Mouse (Mus musculus): Measurements from ENCODE around the gene Atp1a4.
"Not testable (repeated sequence)": the region's sequence is repeated elsewhere in the genome, so short reads cannot be mapped to it uniquely, and the experiment has no call there.

Gene Atp1a4

GRCm38 (mm10) chr1:172281522-172282254 is 23.5 kb upstream of the Atp1a4 start:
- DNase-seq (ENCODE audit: low spot score), result peak; percentile 39

GRCm38 (mm10) chr1:172279768-172280509 is 21.7 kb upstream of the Atp1a4 start:
- DNase-seq (ENCODE audit: low spot score), result no peak

- no peak for DNase-seq (ENCODE audit: low spot score)
Measured at GRCm38 (mm10) chr1:172278328-172278727, 20.1 kb upstream of the Atp1a4 start.

GRCm38 (mm10) chr1:172277172-172277571 is 19.0 kb upstream of the Atp1a4 start:
- DNase-seq (ENCODE audit: low spot score), result no peak

GRCm38 (mm10) chr1:172274547-172274946 is 16.3 kb upstream of the Atp1a4 start:
- DNase-seq (ENCODE audit: low spot score), result no peak

- DNase-seq (ENCODE audit: low spot score), result no peak
Measured at GRCm38 (mm10) chr1:172274116-172274515, 15.9 kb upstream of the Atp1a4 start.

GRCm38 (mm10) chr1:172273386-172273785 is 15.2 kb upstream of the Atp1a4 start:
- DNase-seq (ENCODE audit: low spot score), result no peak

- no peak for DNase-seq (ENCODE audit: low spot score)
Measured at GRCm38 (mm10) chr1:172271765-172272164, 13.6 kb upstream of the Atp1a4 start.

GRCm38 (mm10) chr1:172271208-172271607 is 13.0 kb upstream of the Atp1a4 start:
- no peak for DNase-seq (ENCODE audit: low spot score)

GRCm38 (mm10) chr1:172261477-172262078 is 3.4 kb upstream of the Atp1a4 start, which contains the start of gene Igsf8:
TSS of gene Igsf8 (plus strand) at chr1:172261641.
- no peak for DNase-seq (ENCODE audit: low spot score)

GRCm38 (mm10) chr1:172247679-172248078 is 10.5 kb downstream of the Atp1a4 start:
- peak; percentile 10 for DNase-seq (ENCODE audit: low spot score)

- no peak for DNase-seq (ENCODE audit: low spot score)
Measured at GRCm38 (mm10) chr1:172247216-172247615, 11.0 kb downstream of the Atp1a4 start.

- not testable (repeated sequence) for DNase-seq (ENCODE audit: low spot score)
Measured at GRCm38 (mm10) chr1:172244645-172245044, 13.6 kb downstream of the Atp1a4 start.

- DNase-seq (ENCODE audit: low spot score), result peak; percentile 34
Measured at GRCm38 (mm10) chr1:172243547-172244205, 14.5 kb downstream of the Atp1a4 start.

GRCm38 (mm10) chr1:172242401-172242800 is 15.8 kb downstream of the Atp1a4 start:
- DNase-seq (ENCODE audit: low spot score), result no peak

- DNase-seq (ENCODE audit: low spot score), result no peak
Measured at GRCm38 (mm10) chr1:172240945-172241708, 17.1 kb downstream of the Atp1a4 start.

- no peak for DNase-seq (ENCODE audit: low spot score)
Measured at GRCm38 (mm10) chr1:172229215-172229614, 29.0 kb downstream of the Atp1a4 start.

- DNase-seq (ENCODE audit: low spot score), result no peak
Measured at GRCm38 (mm10) chr1:172228209-172228608, 30.0 kb downstream of the Atp1a4 start.

- no peak for DNase-seq (ENCODE audit: low spot score)
Measured at GRCm38 (mm10) chr1:172221297-172222063, 36.7 kb downstream of the Atp1a4 start.

GRCm38 (mm10) chr1:172220414-172220813 is 37.8 kb downstream of the Atp1a4 start:
- DNase-seq (ENCODE audit: low spot score), result peak; percentile 60

Data from urinary bladder, postnatal 14 days (tissue).